Mouse (Mus musculus) lung, embryonic 14.5 days (tissue): ENCODE measurements around the gene Slc4a8. TPM values are rescaled to one million over a fixed set of nuclear protein-coding genes. Genes with fewer than 3 reads are reported as not detected.
"Not testable (repeated sequence)": the region's sequence is repeated elsewhere in the genome, so short reads cannot be mapped to it uniquely, and the experiment has no call there.

Experiments
- ATAC-seq: fragments of 200-750 bp; cut with Nextera tagmentation; 2 replicates; pipeline ENCODE4 v1.8.0; 2017; ENCODE audit warnings: mild to moderate bottlenecking, moderate TSS enrichment, moderate library complexity; ENCODE audit not compliant: insufficient read depth
- DNase-seq: peaks from one replicate; pipeline ENCODE4 v3.0.0-alpha.2; 2015
- H3K27ac ChIP-seq: fragments of 300-500 bp; sonication (generic); 2 replicates; pipeline ENCODE4 v1.5.1; 2014; ENCODE audit warnings: low read depth, mild to moderate bottlenecking, moderate library complexity
- H3K27me3 ChIP-seq: fragments of 300-500 bp; sonication (generic); 2 replicates; pipeline ENCODE4 v1.6.1; 2014; ENCODE audit warnings: low read length, control low read depth; ENCODE audit not compliant: insufficient read depth
- H3K36me3 ChIP-seq: fragments of 300-500 bp; sonication (generic); 2 replicates; pipeline ENCODE4 v1.6.1; 2014; ENCODE audit warnings: control low read depth; ENCODE audit not compliant: insufficient read depth
- H3K4me1 ChIP-seq: fragments of 300-500 bp; sonication (generic); 2 replicates; pipeline ENCODE4 v1.6.1; 2014; ENCODE audit warnings: antibody characterized with exemption, control low read depth; ENCODE audit not compliant: insufficient read depth
- H3K4me2 ChIP-seq: fragments of 300-500 bp; sonication (generic); 2 replicates; pipeline ENCODE4 v1.6.1; 2014; ENCODE audit warnings: mild to moderate bottlenecking
- H3K4me3 ChIP-seq: fragments of 300-500 bp; sonication (generic); 2 replicates; pipeline ENCODE4 v1.5.1; 2014; ENCODE audit warnings: low read depth, low read length
- H3K9ac ChIP-seq: fragments of 300-500 bp; sonication (generic); 2 replicates; pipeline ENCODE4 v1.6.1; 2014
- H3K9me3 ChIP-seq: fragments of 300-500 bp; sonication (generic); 2 replicates; pipeline ENCODE4 v1.6.1; 2016; ENCODE audit warnings: low read depth, low read length, control low read depth
- CTCF ChIP-seq: IDR thresholded peaks from 2 replicates; pipeline ENCODE4 v1.5.1; 2016; ENCODE audit warnings: antibody characterized with exemption, low read depth
- WGBS: fragments of 180-500 bp; shearing (Covaris S2); extraction: QIAGEN DNeasy Blood & Tissue Kit; methylation state at CpG from one replicate; pipeline ENCODE4 v1.1.7; 2014; 5-methylcytosine and 5-hydroxymethylcytosine counted together
- polyA plus RNA-seq: library from polyadenylated mRNA; unstranded; fragments of >200 nt; fragmentation: Nextera tagmentation; extraction: Ambion mirVana; gene quantifications from 2 replicates; pipeline ENCODE4 v1.2.1, GENCODE M21; 2014

The Slc4a8 gene
- polyA plus RNA-seq, 1 experiment from 2014 or later, result 2.5 TPM

- Histone ChIP-seq H3K4me1 (no peaks in the 10 kb centered on the region; the same call in 1 of the 2 replicates), H3K36me3 (no peaks in the 10 kb centered on the region), H3K9ac (no peak overlapping the region), H3K27ac (no peak overlapping the region), H3K4me3 (peak overlapping the region; percentile 53), H3K4me2 (peak overlapping the region; percentile 92), H3K27me3 (peaks cover 44% of the 10 kb centered on the region), H3K9me3 (no peaks in the 10 kb centered on the region)
- ATAC-seq (no peak), DNase-seq (no peak)
- WGBS, result 18% methylated on average over 9 of the region's 9 CpGs
- TF ChIP-seq CTCF, result no peak
Observed at GRCm38 (mm10) chr15:100761036-100761418, 520 bp upstream of the Slc4a8 start.

GRCm38 (mm10) chr15:100762649-100763048 lies 1.1 kb downstream of the Slc4a8 start:
- H3K4me2 ChIP-seq, result peak overlapping the region; percentile 92; the same call in 1 of the 2 replicates
- no peak overlapping the region for H3K27ac ChIP-seq
- ATAC-seq (no peak), DNase-seq (no peak)
- no peaks in the 10 kb centered on the region for H3K4me1 ChIP-seq
- no peak overlapping the region for H3K9ac ChIP-seq
- TF ChIP-seq CTCF, result no peak
- H3K36me3 ChIP-seq, result no peaks in the 10 kb centered on the region
- peak overlapping the region; percentile 53; the same call in 1 of the 2 replicates for H3K4me3 ChIP-seq
- H3K27me3 ChIP-seq, result peaks cover 58% of the 10 kb centered on the region
- no peaks in the 10 kb centered on the region for H3K9me3 ChIP-seq
- 42% methylated on average over 8 of the region's 8 CpGs for WGBS

GRCm38 (mm10) chr15:100764163-100764951 lies 2.8 kb downstream of the Slc4a8 start:
- H3K27ac ChIP-seq, result no peak overlapping the region
- no peak for ATAC-seq
- DNase-seq, result no peak
- no peak overlapping the region for H3K4me2 ChIP-seq
- 75% methylated on average over 16 of the region's 16 CpGs for WGBS
- peaks cover 58% of the 10 kb centered on the region for H3K27me3 ChIP-seq
- no peak overlapping the region for H3K4me3 ChIP-seq
- no peaks in the 10 kb centered on the region for H3K4me1 ChIP-seq
- no peaks in the 10 kb centered on the region for H3K36me3 ChIP-seq
- no peak for TF ChIP-seq CTCF
- H3K9me3 ChIP-seq, result no peaks in the 10 kb centered on the region
- no peak overlapping the region for H3K9ac ChIP-seq

GRCm38 (mm10) chr15:100766826-100767225 lies 5.3 kb downstream of the Slc4a8 start:
- no peaks in the 10 kb centered on the region for H3K4me1 ChIP-seq
- H3K4me2 ChIP-seq, result no peak overlapping the region
- no peak overlapping the region for H3K27ac ChIP-seq
- no peak for TF ChIP-seq CTCF
- H3K4me3 ChIP-seq, result no peak overlapping the region
- DNase-seq (no peak), ATAC-seq (no peak)
- no peaks in the 10 kb centered on the region for H3K9me3 ChIP-seq
- H3K36me3 ChIP-seq, result no peaks in the 10 kb centered on the region
- no peak overlapping the region for H3K9ac ChIP-seq
- 56% methylated on average over 9 of the region's 9 CpGs for WGBS
- H3K27me3 ChIP-seq, result peaks cover 55% of the 10 kb centered on the region

GRCm38 (mm10) chr15:100767851-100768250 lies 6.3 kb downstream of the Slc4a8 start:
- no peak overlapping the region for H3K4me2 ChIP-seq
- no peak for ATAC-seq
- H3K9me3 ChIP-seq, result no peaks in the 10 kb centered on the region
- no peak overlapping the region for H3K9ac ChIP-seq
- H3K36me3 ChIP-seq, result no peaks in the 10 kb centered on the region
- H3K27ac ChIP-seq, result no peak overlapping the region
- H3K4me1 ChIP-seq, result no peaks in the 10 kb centered on the region
- H3K27me3 ChIP-seq, result peaks cover 45% of the 10 kb centered on the region
- WGBS, result 74% methylated on average over 13 of the region's 13 CpGs
- DNase-seq, result no peak
- no peak for TF ChIP-seq CTCF
- H3K4me3 ChIP-seq, result no peak overlapping the region

- DNase-seq, H3K27ac ChIP-seq, H3K9ac ChIP-seq, H3K4me2 ChIP-seq, H3K36me3 ChIP-seq, H3K4me1 ChIP-seq, H3K9me3 ChIP-seq, ATAC-seq, H3K4me3 ChIP-seq: not testable (repeated sequence)
- WGBS, result 29% methylated on average over 4 of the region's 4 CpGs
- peaks cover 34% of the 10 kb centered on the region for H3K27me3 ChIP-seq
Observed at GRCm38 (mm10) chr15:100769023-100769422, 7.5 kb downstream of the Slc4a8 start.

- H3K27ac ChIP-seq, result no peak overlapping the region
- H3K36me3 ChIP-seq, result no peaks in the 10 kb centered on the region
- no peak for TF ChIP-seq CTCF
- H3K4me3 ChIP-seq, result no peak overlapping the region
- no peaks in the 10 kb centered on the region for H3K4me1 ChIP-seq
- H3K9me3 ChIP-seq, result no peaks in the 10 kb centered on the region
- DNase-seq (no peak), ATAC-seq (no peak)
- 89% methylated on average over 5 of the region's 5 CpGs for whole genome bisulfite sequencing
- no peak overlapping the region for H3K9ac ChIP-seq
- no peak overlapping the region for H3K4me2 ChIP-seq
- H3K27me3 ChIP-seq, result peaks cover 21% of the 10 kb centered on the region
Observed at GRCm38 (mm10) chr15:100770338-100770737, 8.8 kb downstream of the Slc4a8 start.
